Mouse (Mus musculus) liver, embryonic 14.5 days (tissue): ENCODE results near the gene Upk3b.

ENCODE experiments used
- CTCF ChIP-seq: IDR thresholded peaks from 2 replicates; pipeline ENCODE4 v1.5.1; 2016; ENCODE audit warnings: antibody characterized with exemption, low read depth, control low read depth
- EP300 ChIP-seq: IDR thresholded peaks from 2 replicates; pipeline ENCODE4 v1.6.1; 2016; ENCODE audit warnings: antibody characterized with exemption, low read depth

- TF ChIP-seq CTCF (no peak), EP300 (no peak)
Observed at GRCm38 (mm10) chr5:136019907-136020306, 18.4 kb upstream of the Upk3b start.
